Mouse (Mus musculus) left cerebral cortex, adult 11 months (tissue): Measurements from ENCODE around the gene Mtmr12.

Experiments used
- DNase-seq: peaks from one replicate; pipeline ENCODE4 v3.0.0; 2022; ENCODE audit warnings: low spot score

Gene Mtmr12

DNA sequence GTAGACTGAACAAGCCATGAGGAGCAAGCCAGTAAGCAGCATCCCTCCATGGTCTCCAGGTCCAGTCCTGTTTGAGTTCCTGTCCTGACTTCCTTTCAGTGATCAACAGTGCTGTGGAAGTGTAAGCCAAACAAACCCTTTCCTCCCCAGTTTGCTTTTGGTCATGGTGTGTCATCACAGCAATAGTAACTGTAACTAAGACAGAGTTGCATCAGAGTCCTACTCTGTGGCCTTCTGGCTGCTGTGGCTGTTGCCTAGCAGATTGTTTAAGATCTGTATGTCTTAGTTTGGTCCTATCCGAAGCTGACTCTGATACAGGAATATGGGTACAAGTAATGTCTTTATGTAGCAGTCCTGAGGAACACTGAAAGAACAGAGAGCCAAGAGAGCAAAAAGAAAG is 75.0 kb downstream of the Mtmr12 start:
- DNase-seq, result no peak

DNA sequence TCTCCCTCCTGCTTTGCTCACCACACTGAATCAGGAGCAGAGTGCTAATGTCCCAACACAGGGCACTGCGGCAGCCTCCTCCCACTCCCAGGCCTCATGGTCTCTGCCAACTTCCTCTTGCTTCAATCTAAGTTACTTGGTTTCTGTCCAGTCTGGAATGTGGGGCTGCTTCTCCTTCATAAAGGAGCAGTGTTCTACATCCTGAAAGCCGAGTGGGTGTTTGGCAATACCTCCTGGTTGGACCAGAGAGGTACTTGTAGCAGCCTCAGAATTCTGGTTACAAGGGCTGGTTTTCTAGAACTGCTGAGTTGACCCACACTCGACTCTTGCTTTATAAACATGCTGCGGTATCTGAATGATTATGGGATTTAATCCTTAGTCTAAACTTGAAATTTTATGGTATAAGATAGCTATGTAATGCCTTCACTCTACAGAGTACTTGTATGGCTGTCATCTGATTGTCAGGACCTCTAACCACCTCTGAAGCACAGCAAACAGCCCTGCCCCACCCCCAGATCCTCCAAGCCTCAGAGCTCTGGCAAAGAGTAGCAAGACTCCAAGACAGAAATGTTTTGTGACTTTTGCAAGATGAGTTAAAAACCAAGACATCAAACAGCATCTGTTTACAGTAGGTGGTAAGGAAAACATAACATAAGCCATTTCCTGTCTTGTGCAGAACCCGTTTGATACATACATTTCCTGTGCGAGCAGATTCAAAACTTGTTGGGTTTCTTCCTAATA is 80.1 kb downstream of the Mtmr12 start:
- no peak for DNase-seq

DNA sequence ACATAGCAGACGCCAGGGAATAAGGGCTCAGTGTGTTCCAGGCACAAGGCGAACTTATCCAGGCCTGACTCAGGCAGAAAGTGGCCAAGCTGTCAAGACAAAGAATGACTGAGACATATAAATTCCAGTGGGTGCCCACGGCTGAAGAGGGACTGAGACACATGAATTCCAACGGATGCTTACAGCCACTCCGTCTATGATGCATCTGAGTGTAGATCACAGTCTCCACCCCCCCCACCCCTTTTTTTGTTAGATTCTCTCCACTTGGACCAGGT is 80.6 kb downstream of the Mtmr12 start:
- no peak for DNase-seq

DNA sequence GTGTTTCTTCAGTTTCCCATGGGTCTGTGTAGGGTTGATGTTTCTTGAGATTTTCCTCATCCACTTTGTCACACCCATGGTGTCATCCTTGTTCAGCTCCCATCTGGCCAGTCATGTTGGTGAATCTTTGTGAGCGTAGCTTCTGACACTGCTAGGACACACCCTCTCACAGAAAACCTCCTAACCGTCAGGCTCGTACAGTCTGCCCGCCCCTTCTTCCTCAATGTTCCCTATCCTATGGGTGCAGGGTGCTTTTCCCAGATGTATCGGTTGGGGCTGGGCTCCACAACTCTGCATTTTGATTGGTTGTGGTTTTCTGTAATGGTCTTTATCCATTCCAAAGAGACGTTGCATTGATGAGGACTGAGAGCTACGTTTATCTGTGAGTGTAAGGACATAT is 85.5 kb downstream of the Mtmr12 start:
- DNase-seq, result no peak

DNA sequence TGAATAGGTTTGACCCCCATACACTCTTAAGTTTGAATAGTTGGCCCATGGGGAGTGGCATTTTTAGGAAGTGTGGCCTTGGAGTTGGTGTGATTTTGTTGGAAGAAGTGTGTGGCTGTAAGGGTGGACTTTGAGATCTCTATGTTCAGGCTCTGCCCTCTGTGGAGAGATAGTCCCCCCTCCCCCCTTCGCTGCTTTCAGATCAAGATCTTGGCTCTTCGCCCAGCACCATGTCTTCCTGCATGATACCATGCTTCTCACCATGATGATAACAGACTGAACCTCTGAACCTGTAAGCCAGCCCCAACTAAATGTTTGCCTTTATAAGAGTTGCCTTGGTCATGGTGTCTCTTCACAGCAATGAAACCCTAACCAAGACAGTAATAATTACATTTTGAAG is 86.9 kb downstream of the Mtmr12 start:
- no peak for DNase-seq

DNA sequence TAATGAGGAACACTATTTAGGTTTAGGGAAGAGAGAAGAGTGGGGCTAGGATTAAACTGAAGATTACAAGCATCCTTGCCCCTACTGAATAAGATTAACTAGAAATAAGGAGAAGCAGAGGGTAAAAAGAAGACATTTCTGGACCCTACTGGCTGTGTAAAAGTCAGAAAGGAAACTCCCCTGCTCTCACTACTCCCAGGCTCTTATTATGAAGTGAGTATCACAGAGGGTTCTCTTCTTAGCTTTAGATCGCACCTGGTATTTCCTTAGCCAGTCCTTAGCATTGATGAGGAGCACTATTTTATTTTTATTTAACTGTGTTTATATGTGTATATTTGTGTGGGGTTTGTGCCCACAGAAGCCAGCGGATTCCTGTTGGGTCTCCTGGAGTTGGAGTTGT is 91.4 kb downstream of the Mtmr12 start:
- DNase-seq, result no peak

DNA sequence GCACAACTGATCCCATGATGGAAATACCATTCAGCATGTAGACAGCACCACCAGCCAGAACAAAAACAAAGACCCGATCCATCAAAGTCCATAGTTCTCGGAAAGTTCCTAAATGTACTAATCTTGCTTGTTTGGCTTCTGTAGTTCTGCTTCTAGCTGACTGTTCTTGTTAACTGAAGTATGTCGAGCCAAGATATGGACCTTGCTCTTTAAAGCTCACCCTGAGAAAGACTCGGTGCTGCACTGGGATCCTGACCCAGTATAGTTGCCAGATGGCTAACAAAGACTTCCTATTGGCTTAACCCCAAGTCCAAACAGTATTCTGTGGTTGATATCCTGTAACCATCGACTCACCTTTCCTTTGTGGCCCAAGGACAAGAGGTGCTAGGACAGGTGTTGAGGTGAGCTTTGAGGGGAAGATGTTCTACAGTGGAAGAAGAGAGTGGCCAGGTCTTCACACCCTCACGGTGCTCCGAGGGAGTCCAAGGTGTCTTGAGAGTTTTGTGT is 93.5 kb downstream of the Mtmr12 start:
- no peak for DNase-seq

DNA sequence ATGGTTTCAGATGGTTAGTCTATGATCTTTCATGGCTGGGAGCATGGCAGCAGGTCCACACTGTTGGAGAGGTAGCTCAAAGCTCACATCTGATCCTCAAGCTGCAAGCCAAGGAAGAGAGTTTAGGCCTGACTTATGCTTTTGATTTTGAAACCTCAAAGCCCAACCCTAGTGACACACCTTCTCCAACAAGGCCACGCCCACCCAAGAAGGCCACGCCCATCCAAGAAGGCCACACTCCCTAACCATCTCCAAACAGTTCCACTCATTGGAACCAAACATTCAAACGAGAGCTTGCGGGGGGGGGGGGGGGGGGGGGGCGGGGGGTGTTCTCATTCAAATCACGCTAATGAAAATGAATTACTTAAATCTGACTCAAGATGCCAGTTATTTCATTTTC is 96.9 kb downstream of the Mtmr12 start:
- no peak for DNase-seq

DNA sequence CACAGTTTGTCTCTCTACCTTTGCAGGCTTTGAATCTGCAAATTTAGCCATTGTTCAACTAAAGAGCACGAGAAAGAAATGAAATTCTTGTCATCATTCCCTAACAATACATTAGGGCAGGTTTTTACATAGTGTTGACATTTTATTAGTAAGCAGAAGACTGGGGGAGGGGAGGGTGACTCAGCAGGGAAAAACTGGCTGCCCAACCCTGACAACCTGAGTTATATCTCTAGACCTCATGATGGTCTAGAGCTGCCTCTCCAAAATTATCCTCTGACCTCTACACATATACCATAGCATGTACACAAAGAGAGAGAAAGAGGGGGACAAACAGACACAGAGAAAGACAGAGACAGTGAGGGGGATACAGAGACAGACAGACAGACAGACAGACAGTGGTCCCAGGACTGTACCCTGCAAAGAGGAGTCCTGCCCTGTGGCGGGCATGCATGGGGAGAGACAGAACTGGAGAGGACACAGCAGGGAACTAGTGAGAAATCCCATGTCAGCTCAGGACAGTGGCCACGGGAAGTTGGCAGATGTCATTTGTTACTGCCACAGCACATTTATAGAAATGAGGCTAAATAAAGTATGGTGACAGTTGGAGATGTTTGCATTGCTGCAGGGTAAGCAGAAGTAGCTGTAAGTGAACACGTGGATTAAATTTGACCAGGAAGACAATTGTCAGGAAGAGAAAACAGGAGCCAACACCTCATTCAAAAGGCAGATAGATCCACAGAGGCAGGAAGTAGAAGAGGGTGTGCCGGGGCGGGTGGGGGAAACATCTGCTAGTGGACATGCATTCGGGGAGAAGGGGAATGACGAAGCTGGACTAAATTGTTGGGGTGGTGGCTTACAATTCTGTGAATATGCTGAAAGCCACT is 101.6 kb downstream of the Mtmr12 start:
- DNase-seq, result no peak

DNA sequence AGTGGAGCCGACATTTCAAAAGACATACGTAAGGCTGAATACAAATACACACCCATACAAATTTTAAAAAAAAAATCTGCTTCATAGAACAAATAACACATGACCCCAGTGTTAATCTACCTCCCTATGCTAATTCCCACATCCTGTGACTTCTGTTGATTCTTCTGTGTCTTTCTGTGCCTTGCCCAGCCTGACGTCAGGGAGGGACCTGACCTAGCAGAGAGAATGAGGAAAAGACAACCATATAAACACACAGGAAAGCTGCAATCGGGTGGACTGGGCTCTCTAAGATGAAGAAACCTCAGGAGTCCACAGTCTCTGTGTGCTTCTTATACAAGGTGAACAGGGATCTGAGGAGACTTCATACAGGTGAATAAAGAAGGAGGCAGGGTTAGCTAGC is 102.3 kb downstream of the Mtmr12 start:
- no peak for DNase-seq

DNA sequence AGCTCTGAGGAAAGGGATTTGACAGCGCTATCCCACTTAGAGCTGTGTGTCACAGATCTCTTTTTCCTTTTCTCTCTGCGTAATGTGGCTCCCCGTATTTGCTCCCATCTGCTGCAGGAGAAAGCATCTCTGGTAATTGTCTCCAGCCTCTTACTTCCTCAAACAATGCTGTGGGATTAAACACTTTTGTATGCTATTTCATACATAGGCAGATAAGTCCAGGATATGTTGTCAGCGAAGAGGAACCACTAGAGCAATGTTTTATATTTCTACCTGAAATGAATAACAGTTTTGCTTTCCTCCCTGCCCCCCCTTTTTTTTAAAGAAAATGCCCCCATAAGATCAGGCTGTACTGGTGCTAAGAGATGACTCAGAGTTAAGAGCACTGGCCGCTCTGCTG is 103.7 kb downstream of the Mtmr12 start:
- no peak for DNase-seq

DNA sequence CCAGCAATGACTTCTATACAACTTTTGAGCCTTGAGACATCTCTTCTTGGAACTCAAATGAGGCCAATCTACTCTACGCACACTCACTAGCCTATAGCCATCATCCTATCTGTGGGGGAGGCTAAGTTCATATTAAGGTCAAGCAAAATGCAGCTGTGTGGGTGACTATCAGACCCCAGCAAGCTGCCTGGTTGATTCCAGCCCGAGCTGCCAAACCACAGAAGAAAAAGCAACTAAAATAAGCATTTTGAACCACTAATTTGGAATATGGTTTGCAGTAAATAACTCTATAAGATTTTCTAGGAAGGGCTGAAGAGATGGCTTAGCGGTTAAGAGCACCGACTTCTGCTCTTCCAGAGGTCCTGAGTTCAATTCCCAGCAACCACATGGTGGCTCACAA is 105.8 kb downstream of the Mtmr12 start:
- DNase-seq, result no peak

DNA sequence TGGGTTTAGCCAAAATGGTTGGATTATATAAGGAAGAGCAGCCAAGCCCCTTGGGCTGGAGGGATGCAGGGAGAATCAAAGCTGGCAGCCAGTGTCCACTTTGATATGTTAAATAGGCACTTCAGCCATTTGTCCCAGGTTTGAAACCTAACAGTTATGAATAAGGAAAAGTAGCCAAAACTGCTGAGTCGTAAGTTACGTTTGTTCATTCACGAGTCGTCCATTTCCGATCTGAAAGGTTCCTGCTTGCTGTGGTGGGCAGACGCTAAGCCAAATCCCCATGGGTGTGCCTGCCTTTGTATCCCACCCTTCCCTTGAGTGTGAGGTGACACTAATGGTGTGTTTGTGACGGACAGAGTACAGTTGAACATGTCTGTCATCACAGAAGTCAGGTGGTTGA is 106.6 kb downstream of the Mtmr12 start:
- DNase-seq, result no peak

DNA sequence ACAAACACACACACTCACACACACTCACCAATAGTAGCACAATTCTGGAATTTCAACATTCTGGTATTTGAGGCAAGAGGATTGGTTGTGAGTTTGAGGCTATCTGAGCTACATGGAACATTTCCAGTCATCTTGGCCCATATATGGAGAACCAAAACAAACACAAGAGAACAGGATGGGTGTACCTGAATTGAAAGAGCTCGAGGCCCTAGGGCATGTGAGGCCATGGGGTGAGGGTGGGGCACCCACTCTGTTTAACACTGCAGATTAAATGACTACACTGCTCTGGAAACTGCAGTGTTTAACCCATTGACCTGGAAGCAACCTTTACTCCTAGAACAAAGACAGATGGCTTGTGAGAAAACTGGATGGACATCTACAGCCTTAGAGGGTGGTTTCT is 108.4 kb downstream of the Mtmr12 start:
- DNase-seq, result no peak

DNA sequence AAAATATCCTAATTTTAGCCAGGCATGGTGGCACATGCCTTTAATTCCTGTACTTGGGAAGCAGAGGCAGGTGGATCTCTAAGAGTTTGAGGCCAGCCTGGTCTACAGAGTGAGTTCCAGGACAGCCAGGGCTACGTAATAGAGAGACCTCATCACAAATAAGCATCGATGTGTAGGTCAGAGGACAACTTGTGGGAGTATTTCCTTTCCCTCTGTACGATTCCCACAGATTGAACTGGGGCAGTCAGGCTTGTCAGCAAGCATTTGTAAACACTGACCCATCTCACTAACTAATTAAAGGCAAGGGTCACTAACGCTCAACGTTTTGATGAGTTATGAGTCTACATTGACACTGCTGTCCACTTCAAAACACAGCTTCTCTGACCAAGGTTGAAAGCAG is 109.8 kb downstream of the Mtmr12 start:
- no peak for DNase-seq

DNA sequence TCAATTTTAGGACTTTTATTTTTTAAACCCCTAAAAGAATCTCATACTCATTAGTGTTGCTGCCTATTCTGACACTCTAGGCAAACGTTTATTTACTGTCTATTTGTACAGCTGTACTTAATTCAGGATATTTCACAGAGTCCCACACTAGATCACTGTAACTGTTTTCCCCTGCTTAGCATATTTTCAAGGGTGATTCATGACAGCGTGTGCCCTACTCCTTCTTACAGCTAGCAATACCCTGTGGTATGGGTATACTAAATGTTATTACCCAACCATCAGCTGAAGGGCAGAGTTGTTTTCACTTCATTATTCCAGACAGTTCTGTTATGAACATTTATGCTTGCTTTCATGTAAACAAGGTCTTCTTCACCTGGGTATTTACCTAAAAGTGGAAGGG is 111.2 kb downstream of the Mtmr12 start:
- no peak for DNase-seq

DNA sequence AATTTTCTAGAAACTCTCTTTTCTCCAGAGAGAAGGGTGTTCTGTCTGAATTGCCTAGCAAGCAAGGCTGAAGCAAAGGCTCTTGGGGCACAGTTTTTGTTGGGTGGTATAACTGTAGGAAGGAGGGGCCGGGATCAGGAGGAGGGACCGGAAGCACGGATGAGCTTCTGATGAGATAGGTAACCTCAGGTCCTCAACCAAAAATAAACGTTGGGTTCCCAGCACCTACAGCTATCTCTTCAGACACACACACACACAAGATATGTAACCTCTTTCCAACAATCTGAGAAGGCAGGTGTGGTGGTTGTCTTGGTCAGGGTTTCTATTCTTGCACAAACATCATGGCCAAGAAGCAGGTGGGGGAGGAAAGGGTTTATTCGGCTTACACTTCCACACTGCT is 112.5 kb downstream of the Mtmr12 start:
- no peak for DNase-seq

DNA sequence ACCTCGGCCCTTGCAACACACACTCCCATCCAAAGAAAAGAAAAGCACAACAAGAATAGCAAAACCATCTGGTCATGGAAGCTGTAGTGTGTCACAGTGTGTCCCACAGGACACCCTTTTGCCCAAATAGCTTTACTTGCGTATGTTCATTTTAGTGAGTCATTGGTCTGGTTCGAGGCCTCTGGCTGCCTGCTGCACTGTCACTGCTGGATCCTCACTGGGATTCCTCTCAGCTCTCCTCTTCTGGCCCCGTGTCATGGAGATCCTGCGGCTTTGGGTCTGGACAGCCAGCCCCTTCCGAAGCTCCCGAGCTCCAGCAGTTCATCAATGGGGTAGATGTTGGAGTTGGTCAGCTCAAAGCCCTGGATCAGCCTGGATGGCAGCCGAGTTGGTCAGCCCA is 113.6 kb downstream of the Mtmr12 start:
- DNase-seq, result no peak

DNA sequence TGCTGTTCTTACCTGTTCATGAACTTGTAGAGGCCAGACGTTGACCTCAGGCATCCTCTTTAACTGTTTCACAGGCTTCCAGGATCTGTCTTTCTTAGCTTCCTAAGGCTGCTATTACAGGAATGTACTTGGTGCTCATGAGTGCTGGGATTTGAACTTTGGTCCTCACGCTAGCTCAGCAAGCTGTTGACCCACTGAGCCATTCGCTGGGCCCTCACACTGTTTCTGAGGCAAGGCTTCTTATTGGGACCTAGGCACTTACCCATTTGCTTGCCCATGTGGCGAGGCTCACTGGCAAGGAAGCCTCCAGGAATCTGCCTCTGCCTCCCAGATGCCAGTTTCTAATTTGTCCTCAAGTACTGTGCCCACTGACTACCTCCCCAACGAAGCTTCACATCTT is 115.1 kb downstream of the Mtmr12 start:
- DNase-seq, result no peak

DNA sequence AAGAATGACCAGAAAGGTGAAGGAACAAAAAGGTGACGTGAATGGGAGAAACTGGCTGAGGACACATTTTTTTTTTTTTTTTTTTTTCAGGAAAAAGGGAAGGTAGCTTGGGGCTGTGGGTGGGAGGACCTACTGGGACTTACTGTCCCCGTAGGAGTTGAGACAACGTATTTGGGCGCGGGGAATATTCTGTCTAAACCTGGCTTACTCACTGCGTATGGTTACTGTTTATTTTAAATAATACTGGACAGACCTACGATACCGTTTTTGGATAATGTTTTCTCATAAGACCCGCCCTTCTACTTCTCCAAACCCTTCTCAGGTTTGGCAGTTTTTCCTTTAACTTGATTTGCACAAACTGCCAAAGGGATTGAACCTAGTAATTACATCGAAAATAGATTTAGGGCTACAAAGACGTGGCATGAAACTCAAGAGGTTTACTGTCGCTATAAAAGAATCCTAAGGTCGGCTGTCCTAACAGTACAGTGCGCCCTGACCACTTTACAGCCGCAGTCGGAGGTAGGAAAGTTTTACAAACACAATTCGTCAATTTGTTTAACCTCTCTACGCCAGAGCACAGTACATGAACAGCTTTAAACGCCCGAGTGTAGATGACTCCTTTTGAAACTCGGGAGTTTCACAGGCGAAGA is 115.7 kb downstream of the Mtmr12 start:
- no peak for DNase-seq

DNA sequence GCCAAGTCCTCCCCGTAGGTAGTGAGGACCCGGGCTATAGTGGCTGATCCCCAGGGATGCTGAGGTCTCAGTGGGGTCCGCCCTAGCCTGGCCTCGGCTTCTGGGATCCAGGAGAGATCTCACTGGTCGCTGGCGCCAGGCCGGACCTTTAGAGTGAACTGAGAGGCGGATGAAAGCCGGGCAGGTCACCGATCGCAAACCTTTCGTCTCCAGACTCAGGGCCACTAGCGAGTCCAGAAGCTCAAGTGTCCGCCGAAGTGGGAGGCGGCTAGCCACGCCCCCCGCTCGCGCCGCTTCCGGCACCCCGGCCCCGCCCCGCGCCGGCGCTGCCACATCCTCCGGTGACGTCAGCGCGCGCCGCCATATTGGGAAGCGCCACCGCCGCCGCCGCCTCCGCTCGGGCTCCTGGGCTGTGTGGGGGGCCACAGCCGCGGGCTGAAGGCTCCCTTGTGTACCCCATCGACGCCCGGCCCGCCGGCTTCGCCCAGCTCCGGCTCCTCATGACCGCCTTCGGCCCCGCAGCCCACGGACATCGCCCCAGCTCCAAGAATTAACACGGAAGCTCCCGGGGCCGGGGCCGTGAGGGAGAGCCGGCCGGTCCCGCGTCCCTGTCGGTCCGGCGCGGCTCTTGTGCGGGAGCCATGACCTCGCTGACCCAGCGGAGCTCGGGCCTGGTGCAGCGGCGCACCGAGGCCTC is 116.4 kb downstream of the Mtmr12 start, which contains the start of gene Golph3:
Gene Golph3, plus strand, starts transcription at position 360 of the 697 bp plus-strand sequence.
- peak; percentile 89 for DNase-seq
